Mouse (Mus musculus) heart, embryonic 16.5 days (tissue): ENCODE data around the gene Fras1. TPM values are rescaled to one million over a fixed set of nuclear protein-coding genes. Genes with fewer than 3 reads are reported as not detected.

Source experiments
- ATAC-seq: fragments of 200-750 bp; cut with Nextera tagmentation; replicated peaks from 2 replicates; pipeline ENCODE4 v1.8.0; 2017; ENCODE audit warnings: moderate number of reproducible peaks; ENCODE audit not compliant: insufficient read depth, low FRiP score; ENCODE audit errors: extremely low read depth
- H3K27ac ChIP-seq: fragments of 300-500 bp; sonication (generic); 2 replicates; pipeline ENCODE4 v1.5.1; 2014; ENCODE audit warnings: mild to moderate bottlenecking, low read length, control low read depth, moderate library complexity
- H3K27me3 ChIP-seq: fragments of 300-500 bp; sonication (generic); 2 replicates; pipeline ENCODE4 v1.6.1; 2014; ENCODE audit warnings: low read length, mixed read lengths; ENCODE audit not compliant: control insufficient read depth, insufficient read depth
- H3K36me3 ChIP-seq: fragments of 300-500 bp; sonication (generic); 2 replicates; pipeline ENCODE4 v1.6.1; 2014; ENCODE audit not compliant: control insufficient read depth, insufficient read depth
- H3K4me1 ChIP-seq: fragments of 300-500 bp; sonication (generic); 2 replicates; pipeline ENCODE4 v1.6.1; 2014; ENCODE audit warnings: low read length, mixed read lengths; ENCODE audit not compliant: control insufficient read depth, insufficient read depth
- H3K4me2 ChIP-seq: fragments of 300-500 bp; sonication (generic); 2 replicates; pipeline ENCODE4 v1.6.1; 2014; ENCODE audit warnings: low read depth, mild to moderate bottlenecking, control low read depth, low read length
- H3K4me3 ChIP-seq: fragments of 300-500 bp; sonication (generic); 2 replicates; pipeline ENCODE4 v1.5.1; 2014; ENCODE audit warnings: mild to moderate bottlenecking, control low read depth, low read length
- H3K9ac ChIP-seq: fragments of 300-500 bp; sonication (generic); 2 replicates; pipeline ENCODE4 v1.6.1; 2014; ENCODE audit warnings: low read length, control low read depth
- H3K9me3 ChIP-seq: fragments of 300-500 bp; sonication (generic); replicated peaks from 2 replicates; pipeline ENCODE4 v1.6.1; 2016; ENCODE audit warnings: low read length; ENCODE audit not compliant: control insufficient read depth
- WGBS: fragments of 180-500 bp; shearing (Covaris S2); extraction: QIAGEN DNeasy Blood & Tissue Kit; methylation state at CpG from one replicate; pipeline ENCODE4 v1.1.7; 2014; 5-methylcytosine and 5-hydroxymethylcytosine counted together
- polyA plus RNA-seq: library from polyadenylated mRNA; unstranded; fragments of >200 nt; fragmentation: Nextera tagmentation; extraction: Ambion mirVana; gene quantifications from 2 replicates; pipeline ENCODE4 v1.2.1, GENCODE M21; 2015

Fras1 gene
- polyA plus RNA-seq, 1 experiment from 2014 or later: 12.0 TPM

DNA sequence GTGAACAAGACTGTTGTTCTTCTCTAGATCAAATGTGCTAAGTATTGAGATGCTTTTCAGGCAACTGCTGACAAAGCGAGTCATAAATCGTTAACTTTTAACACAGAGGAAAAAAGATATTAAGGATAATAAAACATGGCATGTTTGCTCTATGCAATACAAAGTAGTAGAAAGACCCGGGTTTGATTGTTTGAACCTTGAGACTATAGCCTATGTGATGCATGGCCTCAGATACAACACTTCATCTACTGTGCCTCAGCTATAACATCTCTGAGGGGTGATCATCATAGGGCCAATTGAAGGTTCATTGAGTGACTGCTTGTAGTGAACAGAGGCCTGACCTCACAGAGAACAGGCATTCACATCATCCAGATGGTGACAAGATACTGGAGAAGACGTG lies 17.3 kb downstream of the Fras1 start:
- Histone ChIP-seq H3K9me3 (0 out of 2 replicates have a peak, but pooled peaks cover 3% of the 10 kb centered on the region), H3K27me3 (no peaks in the 10 kb centered on the region), H3K27ac (no peak overlapping the region), H3K4me1 (no peaks in the 10 kb centered on the region), H3K9ac (no peak overlapping the region), H3K36me3 (peaks cover 3% of the 10 kb centered on the region; the same call in 1 of the 2 replicates), H3K4me2 (no peak overlapping the region), H3K4me3 (no peak overlapping the region)
- ATAC-seq: no peak
- WGBS: 86% methylated on average over 4 of the region's 4 CpGs

DNA sequence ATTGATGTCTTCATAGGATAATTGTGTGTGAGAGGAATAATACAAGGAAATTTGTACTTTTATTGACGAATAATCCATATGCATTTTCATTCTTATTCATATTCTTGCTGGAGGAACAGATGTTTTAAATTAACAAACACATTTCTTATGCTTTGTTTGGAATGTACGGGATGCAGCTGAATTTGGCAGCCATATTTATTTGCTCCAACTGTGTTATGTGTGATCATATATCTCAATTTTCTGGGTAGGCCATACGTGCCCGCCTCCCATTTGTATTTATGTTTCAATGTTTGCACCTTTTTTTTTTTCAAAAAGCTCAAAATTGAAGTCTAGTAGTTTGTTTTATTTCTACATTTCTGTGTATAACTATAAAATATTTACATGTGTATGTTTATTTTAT lies 21.2 kb downstream of the Fras1 start:
- H3K9me3 ChIP-seq: no peaks in the 10 kb centered on the region
- H3K4me1 ChIP-seq: no peaks in the 10 kb centered on the region
- H3K4me2 ChIP-seq: no peak overlapping the region
- ATAC-seq: no peak
- 87% methylated on average over 4 of the region's 4 CpGs for WGBS
- no peak overlapping the region for H3K4me3 ChIP-seq
- H3K36me3 ChIP-seq: no peaks in the 10 kb centered on the region
- no peaks in the 10 kb centered on the region for H3K27me3 ChIP-seq
- H3K27ac ChIP-seq: no peak overlapping the region
- H3K9ac ChIP-seq: no peak overlapping the region

- ATAC-seq: no peak
- Histone ChIP-seq H3K9me3 (no peaks in the 10 kb centered on the region), H3K36me3 (no peaks in the 10 kb centered on the region), H3K27me3 (no peaks in the 10 kb centered on the region), H3K27ac (no peak overlapping the region), H3K9ac (no peak overlapping the region), H3K4me2 (no peak overlapping the region), H3K4me3 (no peak overlapping the region), H3K4me1 (no peaks in the 10 kb centered on the region)
- WGBS: 53% methylated on average over 5 of the region's 5 CpGs
These were observed 22.3 kb downstream of the Fras1 start for GRCm38 (mm10) chr5:96395786-96396650.

- Histone ChIP-seq H3K36me3 (no peaks in the 10 kb centered on the region), H3K27me3 (no peaks in the 10 kb centered on the region), H3K9me3 (no peaks in the 10 kb centered on the region), H3K4me2 (no peak overlapping the region), H3K9ac (no peak overlapping the region), H3K4me3 (no peak overlapping the region), H3K27ac (no peak overlapping the region), H3K4me1 (peaks cover 2% of the 10 kb centered on the region; the same call in 1 of the 2 replicates)
- 69% methylated on average over 3 of the region's 3 CpGs for WGBS
- ATAC-seq: no peak
These were observed 28.8 kb downstream of the Fras1 start for GRCm38 (mm10) chr5:96402555-96402954.

GRCm38 (mm10) chr5:96405139-96405842 lies 31.5 kb downstream of the Fras1 start:
- Histone ChIP-seq H3K4me2 (no peak overlapping the region), H3K27me3 (no peaks in the 10 kb centered on the region), H3K9me3 (no peaks in the 10 kb centered on the region), H3K36me3 (no peaks in the 10 kb centered on the region), H3K9ac (no peak overlapping the region), H3K27ac (no peak overlapping the region), H3K4me1 (peaks cover 2% of the 10 kb centered on the region; the same call in 1 of the 2 replicates), H3K4me3 (no peak overlapping the region)
- WGBS: 67% methylated on average over 8 of the region's 8 CpGs
- no peak for ATAC-seq

DNA sequence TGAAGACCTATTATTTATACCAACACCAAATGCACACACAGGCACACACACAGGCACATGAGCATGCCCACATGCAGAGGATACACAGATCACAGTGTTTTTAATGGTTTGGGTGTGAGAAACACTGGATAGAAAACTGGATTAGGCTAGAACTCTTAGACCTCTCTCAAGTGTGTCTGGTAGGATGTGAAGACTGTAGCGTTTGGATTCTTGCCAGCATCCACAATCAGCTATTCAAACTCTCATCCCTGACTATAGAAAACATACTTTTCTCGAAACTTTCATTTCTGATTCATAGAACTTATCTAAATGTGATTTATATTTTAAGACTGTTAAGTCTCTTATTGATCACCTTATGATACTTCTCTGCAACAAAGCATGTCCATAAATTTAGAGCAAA lies 34.5 kb downstream of the Fras1 start:
- H3K36me3 ChIP-seq: no peaks in the 10 kb centered on the region
- no peaks in the 10 kb centered on the region for H3K27me3 ChIP-seq
- H3K4me1 ChIP-seq: peaks cover 4% of the 10 kb centered on the region; the same call in 1 of the 2 replicates
- H3K27ac ChIP-seq: no peak overlapping the region
- ATAC-seq: no peak
- no peak overlapping the region for H3K4me3 ChIP-seq
- H3K9me3 ChIP-seq: no peaks in the 10 kb centered on the region
- 61% methylated on average over 2 of the region's 2 CpGs for WGBS
- H3K4me2 ChIP-seq: no peak overlapping the region
- H3K9ac ChIP-seq: no peak overlapping the region

- Histone ChIP-seq H3K27me3 (no peaks in the 10 kb centered on the region), H3K27ac (no peak overlapping the region), H3K9ac (no peak overlapping the region), H3K4me1 (0 out of 2 replicates have a peak, but pooled peaks cover 2% of the 10 kb centered on the region), H3K4me2 (no peak overlapping the region), H3K4me3 (no peak overlapping the region), H3K36me3 (no peaks in the 10 kb centered on the region), H3K9me3 (no peaks in the 10 kb centered on the region)
- 69% methylated on average over 11 of the region's 11 CpGs for WGBS
- no peak for ATAC-seq
These were observed 39.1 kb downstream of the Fras1 start for GRCm38 (mm10) chr5:96412754-96413394.

GRCm38 (mm10) chr5:96417121-96417520 lies 43.4 kb downstream of the Fras1 start:
- WGBS: 83% methylated on average over 4 of the region's 4 CpGs
- Histone ChIP-seq H3K9me3 (no peaks in the 10 kb centered on the region), H3K27me3 (no peaks in the 10 kb centered on the region), H3K4me3 (no peak overlapping the region), H3K4me2 (no peak overlapping the region), H3K4me1 (0 out of 2 replicates have a peak, but pooled peaks cover 2% of the 10 kb centered on the region), H3K36me3 (no peaks in the 10 kb centered on the region), H3K27ac (no peak overlapping the region), H3K9ac (no peak overlapping the region)
- no peak for ATAC-seq
